Mouse (Mus musculus) heart, embryonic 12.5 days (tissue): ENCODE measurements around the gene Myocd. TPM values are rescaled to one million over a fixed set of nuclear protein-coding genes. Genes with fewer than 3 reads are reported as not detected.

Experiments used
- ATAC-seq: fragments of 200-750 bp; cut with Nextera tagmentation; 2 replicates; pipeline ENCODE4 v1.8.0; 2017; ENCODE audit warnings: moderate TSS enrichment, moderate library complexity; ENCODE audit not compliant: insufficient number of reproducible peaks, low FRiP score
- H3K27ac ChIP-seq: fragments of 300-500 bp; sonication (generic); 2 replicates; pipeline ENCODE4 v1.5.1; 2016; ENCODE audit warnings: mild to moderate bottlenecking, moderate library complexity; ENCODE audit not compliant: poor library complexity, severe bottlenecking
- H3K27me3 ChIP-seq: fragments of 300-500 bp; sonication (generic); replicated peaks from 2 replicates; pipeline ENCODE4 v1.6.1; 2016; ENCODE audit warnings: mild to moderate bottlenecking, moderate library complexity
- H3K36me3 ChIP-seq: fragments of 300-500 bp; sonication (generic); 2 replicates; pipeline ENCODE4 v1.6.1; 2016; ENCODE audit warnings: mild to moderate bottlenecking, moderate library complexity
- H3K4me1 ChIP-seq: fragments of 300-500 bp; sonication (generic); replicated peaks from 2 replicates; pipeline ENCODE4 v1.6.1; 2016; ENCODE audit warnings: mild to moderate bottlenecking
- H3K4me2 ChIP-seq: fragments of 300-500 bp; sonication (generic); 2 replicates; pipeline ENCODE4 v1.6.1; 2016; ENCODE audit warnings: mild to moderate bottlenecking, moderate library complexity
- H3K4me3 ChIP-seq: fragments of 300-500 bp; sonication (generic); 2 replicates; pipeline ENCODE4 v1.5.1; 2016; ENCODE audit warnings: mild to moderate bottlenecking
- H3K9ac ChIP-seq: fragments of 300-500 bp; sonication (generic); 2 replicates; pipeline ENCODE4 v1.6.1; 2016; ENCODE audit warnings: mild to moderate bottlenecking, moderate library complexity
- H3K9me3 ChIP-seq: fragments of 300-500 bp; sonication (generic); replicated peaks from 2 replicates; pipeline ENCODE4 v1.6.1; 2016; ENCODE audit warnings: mild to moderate bottlenecking, moderate library complexity
- WGBS: fragments of 180-500 bp; shearing (Covaris S2); methylation state at CpG from one replicate; pipeline ENCODE4 v1.1.7; 2016; 5-methylcytosine and 5-hydroxymethylcytosine counted together
- polyA plus RNA-seq: library from polyadenylated mRNA; unstranded; fragments of >200 nt; fragmentation: Nextera tagmentation; extraction: Ambion mirVana; gene quantifications from 2 replicates; pipeline ENCODE4 v1.2.1, GENCODE M21; 2016

Gene Myocd
- polyA plus RNA-seq, 1 experiment from 2014 or later, result 72.7 TPM

- Histone ChIP-seq H3K4me3 (no peak overlapping the region), H3K9me3 (no peaks in the 10 kb centered on the region), H3K4me2 (no peak overlapping the region; the same call in 1 of the 2 replicates), H3K4me1 (peaks cover 51% of the 10 kb centered on the region), H3K9ac (no peak overlapping the region), H3K27ac (peak overlapping the region; percentile 66), H3K36me3 (peaks cover 66% of the 10 kb centered on the region), H3K27me3 (no peaks in the 10 kb centered on the region)
- WGBS, result 66% methylated on average over 9 of the region's 9 CpGs
- peak; percentile 66 for ATAC-seq
Observed at GRCm38 (mm10) chr11:65214954-65215629, 54.7 kb downstream of the Myocd start.

GRCm38 (mm10) chr11:65213806-65214205, 56.0 kb downstream of the Myocd start:
- no peak overlapping the region for H3K9ac ChIP-seq
- no peak overlapping the region for H3K4me3 ChIP-seq
- H3K9me3 ChIP-seq, result no peaks in the 10 kb centered on the region
- WGBS, result 84% methylated on average over 2 of the region's 2 CpGs
- H3K4me1 ChIP-seq, result peaks cover 63% of the 10 kb centered on the region
- H3K36me3 ChIP-seq, result peaks cover 54% of the 10 kb centered on the region
- no peak overlapping the region for H3K27ac ChIP-seq
- no peaks in the 10 kb centered on the region for H3K27me3 ChIP-seq
- ATAC-seq, result no peak
- no peak overlapping the region for H3K4me2 ChIP-seq

DNA sequence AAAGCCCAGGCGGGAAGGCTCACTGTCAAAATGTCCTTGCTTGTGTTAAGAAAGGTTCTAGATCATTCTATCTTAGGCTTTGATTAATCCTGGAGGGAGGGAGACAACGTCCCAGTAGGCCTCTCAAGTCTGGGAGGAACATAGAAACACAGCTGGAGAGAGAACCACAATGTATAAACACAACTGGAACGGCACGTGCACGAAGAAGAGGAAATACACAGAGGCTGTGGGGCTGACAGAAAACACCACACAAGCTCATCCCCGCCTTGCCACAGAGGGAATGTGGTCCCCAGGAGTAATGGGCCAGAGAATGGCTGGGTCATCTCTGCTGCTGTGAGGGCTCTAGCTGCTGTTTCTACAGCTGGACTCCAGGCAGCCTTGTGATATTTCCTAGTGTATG, 58.1 kb downstream of the Myocd start:
- H3K9ac ChIP-seq, result no peak overlapping the region
- H3K4me3 ChIP-seq, result no peak overlapping the region
- H3K36me3 ChIP-seq, result peaks cover 34% of the 10 kb centered on the region
- no peaks in the 10 kb centered on the region for H3K27me3 ChIP-seq
- no peak overlapping the region for H3K4me2 ChIP-seq
- WGBS, result 75% methylated on average over 6 of the region's 6 CpGs
- ATAC-seq, result no peak
- H3K9me3 ChIP-seq, result no peaks in the 10 kb centered on the region
- peaks cover 83% of the 10 kb centered on the region for H3K4me1 ChIP-seq
- H3K27ac ChIP-seq, result peak overlapping the region; percentile 95

- H3K4me2 ChIP-seq, result 0 out of 2 replicates have a peak overlapping the region, but pooled peaks have one; percentile 17
- 0 out of 2 replicates have a peak overlapping the region, but pooled peaks have one; percentile 26 for H3K9ac ChIP-seq
- peak overlapping the region; percentile 95 for H3K27ac ChIP-seq
- 6% methylated on average over 6 of the region's 6 CpGs for WGBS
- H3K9me3 ChIP-seq, result no peaks in the 10 kb centered on the region
- H3K4me3 ChIP-seq, result no peak overlapping the region
- H3K27me3 ChIP-seq, result no peaks in the 10 kb centered on the region
- peak; percentile 85 for ATAC-seq
- peaks cover 82% of the 10 kb centered on the region for H3K4me1 ChIP-seq
- H3K36me3 ChIP-seq, result peaks cover 23% of the 10 kb centered on the region
Observed at GRCm38 (mm10) chr11:65209441-65209840, 60.3 kb downstream of the Myocd start.

- peak overlapping the region; percentile 81 for H3K27ac ChIP-seq
- peaks cover 27% of the 10 kb centered on the region for H3K36me3 ChIP-seq
- peaks cover 73% of the 10 kb centered on the region for H3K4me1 ChIP-seq
- ATAC-seq, result peak; percentile 52; the same call in 1 of the 2 replicates
- WGBS, result 16% methylated on average over 5 of the region's 5 CpGs
- no peak overlapping the region for H3K4me3 ChIP-seq
- no peaks in the 10 kb centered on the region for H3K27me3 ChIP-seq
- no peaks in the 10 kb centered on the region for H3K9me3 ChIP-seq
- peak overlapping the region; percentile 35; the same call in 1 of the 2 replicates for H3K4me2 ChIP-seq
- no peak overlapping the region for H3K9ac ChIP-seq
Observed at GRCm38 (mm10) chr11:65205306-65205705, 64.5 kb downstream of the Myocd start.

DNA sequence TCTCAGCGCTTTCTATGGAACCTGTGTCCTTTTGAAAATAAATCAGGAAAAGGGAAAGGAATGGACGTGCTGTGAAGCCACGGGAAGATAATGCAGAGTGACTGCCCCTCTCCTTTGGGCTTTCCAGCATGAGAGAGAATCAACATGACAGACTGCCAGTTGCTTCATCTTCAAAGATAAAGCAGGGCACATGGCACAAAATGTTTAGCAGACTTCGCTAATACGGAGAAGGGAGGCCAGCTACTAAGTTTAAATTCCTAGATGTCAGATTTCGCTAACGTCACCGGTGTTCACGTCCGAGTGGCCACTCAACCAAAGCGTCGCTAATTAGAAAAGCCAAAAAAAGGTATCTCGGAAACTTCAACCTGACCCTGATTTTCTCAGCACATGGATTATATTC, 65.1 kb downstream of the Myocd start:
- Histone ChIP-seq H3K4me1 (peaks cover 66% of the 10 kb centered on the region), H3K36me3 (peaks cover 31% of the 10 kb centered on the region), H3K9me3 (no peaks in the 10 kb centered on the region), H3K27me3 (no peaks in the 10 kb centered on the region), H3K4me3 (no peak overlapping the region), H3K9ac (0 out of 2 replicates have a peak overlapping the region, but pooled peaks have one; percentile 10), H3K27ac (peak overlapping the region; percentile 81), H3K4me2 (peak overlapping the region; percentile 35; the same call in 1 of the 2 replicates)
- no peak for ATAC-seq
- WGBS, result 33% methylated on average over 13 of the region's 13 CpGs

GRCm38 (mm10) chr11:65203020-65203419, 66.8 kb downstream of the Myocd start:
- WGBS, result 78% methylated on average over 1 of the region's 1 CpGs
- no peak for ATAC-seq
- Histone ChIP-seq H3K27ac (0 out of 2 replicates have a peak overlapping the region, but pooled peaks have one; percentile 16), H3K9me3 (no peaks in the 10 kb centered on the region), H3K27me3 (no peaks in the 10 kb centered on the region), H3K4me1 (peaks cover 52% of the 10 kb centered on the region), H3K9ac (no peak overlapping the region), H3K4me3 (no peak overlapping the region), H3K4me2 (no peak overlapping the region), H3K36me3 (peaks cover 44% of the 10 kb centered on the region)

- peaks cover 50% of the 10 kb centered on the region for H3K4me1 ChIP-seq
- 12% methylated on average over 5 of the region's 5 CpGs for WGBS
- no peak for ATAC-seq
- H3K4me2 ChIP-seq, result no peak overlapping the region
- H3K27me3 ChIP-seq, result no peaks in the 10 kb centered on the region
- no peaks in the 10 kb centered on the region for H3K9me3 ChIP-seq
- 0 out of 2 replicates have a peak overlapping the region, but pooled peaks have one; percentile 0 for H3K9ac ChIP-seq
- peaks cover 44% of the 10 kb centered on the region for H3K36me3 ChIP-seq
- H3K27ac ChIP-seq, result peak overlapping the region; percentile 14; the same call in 1 of the 2 replicates
- H3K4me3 ChIP-seq, result no peak overlapping the region
Observed at GRCm38 (mm10) chr11:65202236-65202635, 67.6 kb downstream of the Myocd start.

DNA sequence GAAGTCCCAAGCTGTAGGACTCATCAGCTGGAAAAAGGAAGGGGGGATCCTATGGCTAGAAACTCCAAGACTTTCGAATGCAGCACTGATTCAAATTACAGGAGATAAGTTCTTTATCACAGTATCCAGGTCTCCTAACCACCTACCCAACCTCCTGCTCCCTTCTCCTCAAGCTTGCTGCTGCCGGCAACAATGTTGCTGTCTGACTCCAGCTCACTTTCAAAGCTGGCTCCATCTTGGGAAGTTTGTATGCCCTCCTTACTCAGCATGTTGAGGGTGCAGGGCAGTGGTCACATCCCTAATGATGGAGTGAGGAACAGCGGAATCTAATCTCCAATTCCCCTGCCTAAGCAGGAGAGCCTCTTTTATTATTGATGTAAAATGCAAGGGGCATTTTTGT, 71.8 kb downstream of the Myocd start:
- Histone ChIP-seq H3K9me3 (no peaks in the 10 kb centered on the region), H3K27ac (peak overlapping the region; percentile 37), H3K9ac (no peak overlapping the region), H3K4me1 (peaks cover 18% of the 10 kb centered on the region), H3K4me2 (no peak overlapping the region), H3K4me3 (no peak overlapping the region), H3K36me3 (peaks cover 69% of the 10 kb centered on the region), H3K27me3 (no peaks in the 10 kb centered on the region)
- 71% methylated on average over 3 of the region's 3 CpGs for WGBS
- no peak for ATAC-seq

GRCm38 (mm10) chr11:65197280-65197679, 72.5 kb downstream of the Myocd start:
- Histone ChIP-seq H3K4me2 (no peak overlapping the region), H3K9ac (no peak overlapping the region), H3K27me3 (no peaks in the 10 kb centered on the region), H3K4me3 (no peak overlapping the region), H3K36me3 (peaks cover 73% of the 10 kb centered on the region), H3K9me3 (no peaks in the 10 kb centered on the region), H3K4me1 (peaks cover 13% of the 10 kb centered on the region), H3K27ac (peak overlapping the region; percentile 37; the same call in 1 of the 2 replicates)
- no peak for ATAC-seq
- WGBS, result 5% methylated on average over 3 of the region's 3 CpGs

DNA sequence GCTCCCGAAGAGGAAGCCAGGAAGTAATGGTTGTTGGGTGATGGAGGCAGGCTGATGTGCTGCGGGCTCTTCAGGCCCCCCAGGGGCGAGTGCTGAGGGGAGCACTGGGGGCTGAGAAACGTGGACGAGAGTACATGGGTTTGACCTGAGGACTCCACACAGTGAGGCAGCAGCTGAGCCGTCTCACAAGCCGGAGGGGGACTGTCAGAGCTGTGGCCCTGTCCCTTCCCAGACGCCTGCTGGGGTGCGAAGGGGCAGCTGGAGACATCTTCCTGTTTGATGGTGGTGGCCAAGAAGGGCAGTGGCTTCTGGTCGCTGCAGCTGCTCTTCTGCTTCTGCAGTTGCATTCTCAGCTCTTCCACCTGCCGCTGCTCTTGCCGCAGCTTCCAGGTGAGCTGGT, 82.8 kb downstream of the Myocd start:
- Histone ChIP-seq H3K27me3 (no peaks in the 10 kb centered on the region), H3K36me3 (peaks cover 72% of the 10 kb centered on the region), H3K4me1 (peaks cover 7% of the 10 kb centered on the region; the same call in 1 of the 2 replicates), H3K27ac (0 out of 2 replicates have a peak overlapping the region, but pooled peaks have one; percentile 12), H3K9ac (no peak overlapping the region), H3K4me3 (no peak overlapping the region), H3K9me3 (no peaks in the 10 kb centered on the region), H3K4me2 (no peak overlapping the region)
- no peak for ATAC-seq
- 68% methylated on average over 12 of the region's 12 CpGs for WGBS
